Mouse (Mus musculus) retina, embryonic 14.5 days (tissue): ENCODE measurements at regions not wholly inside any gene's neighbourhood (a gene's known extent, or its start where the extent isn't known, plus 50 kb on each side); places are given as distances from the start of the nearest gene placed in this dataset.
A peak's percentile ranks its signal among the peaks of the same experiment; 100 is the strongest.
"Not testable (repeated sequence)": the region's sequence is repeated elsewhere in the genome, so short reads cannot be mapped to it uniquely, and the experiment has no call there.

Source experiments
- DNase-seq: peaks from one replicate; pipeline ENCODE4 v3.0.0-alpha.2; 2015; ENCODE audit warnings: low spot score

- peak; percentile 27 for DNase-seq
Observed at GRCm38 (mm10) chr16:55519646-55520045, 221.9 kb upstream of the Zpld1 start.

GRCm38 (mm10) chr16:55516994-55517393 is 219.2 kb upstream of the Zpld1 start:
- DNase-seq: no peak

GRCm38 (mm10) chr16:55515228-55515696 is 217.5 kb upstream of the Zpld1 start:
- peak; percentile 26 for DNase-seq

GRCm38 (mm10) chr16:55514448-55515200 is 216.8 kb upstream of the Zpld1 start:
- DNase-seq: no peak

GRCm38 (mm10) chr16:55504796-55505413 is 207.1 kb upstream of the Zpld1 start:
- DNase-seq: no peak

GRCm38 (mm10) chr16:55504274-55504673 is 206.5 kb upstream of the Zpld1 start:
- no peak for DNase-seq

GRCm38 (mm10) chr16:55503273-55503672 is 205.5 kb upstream of the Zpld1 start:
- DNase-seq: no peak

- not testable (repeated sequence) for DNase-seq
Observed at GRCm38 (mm10) chr16:55499831-55500230, 202.0 kb upstream of the Zpld1 start.

GRCm38 (mm10) chr16:55495051-55495450 is 197.3 kb upstream of the Zpld1 start:
- DNase-seq: no peak

GRCm38 (mm10) chr16:55494162-55494561 is 196.4 kb upstream of the Zpld1 start:
- no peak for DNase-seq

- DNase-seq: no peak
Observed at GRCm38 (mm10) chr16:55492111-55492510, 194.3 kb upstream of the Zpld1 start.

GRCm38 (mm10) chr16:55484391-55484790 is 186.6 kb upstream of the Zpld1 start:
- DNase-seq: no peak

GRCm38 (mm10) chr16:55480745-55481144 is 183.0 kb upstream of the Zpld1 start:
- no peak for DNase-seq

GRCm38 (mm10) chr16:55480304-55480703 is 182.5 kb upstream of the Zpld1 start:
- peak; percentile 75 for DNase-seq

- peak; percentile 93 for DNase-seq
Observed at GRCm38 (mm10) chr16:55476544-55477208, 178.9 kb upstream of the Zpld1 start.

- DNase-seq: no peak
Observed at GRCm38 (mm10) chr16:55474950-55475525, 177.3 kb upstream of the Zpld1 start.

- no peak for DNase-seq
Observed at GRCm38 (mm10) chr16:55471396-55471795, 173.6 kb upstream of the Zpld1 start.

GRCm38 (mm10) chr16:55470721-55471120 is 172.9 kb upstream of the Zpld1 start:
- DNase-seq: no peak

GRCm38 (mm10) chr16:55469703-55470102 is 171.9 kb upstream of the Zpld1 start:
- DNase-seq: no peak

GRCm38 (mm10) chr16:55468833-55469458 is 171.2 kb upstream of the Zpld1 start:
- peak; percentile 95 for DNase-seq

GRCm38 (mm10) chr16:55460519-55460918 is 162.7 kb upstream of the Zpld1 start:
- peak; percentile 43 for DNase-seq

- no peak for DNase-seq
Observed at GRCm38 (mm10) chr16:55447581-55447980, 149.8 kb upstream of the Zpld1 start.
